Mouse (Mus musculus) bone marrow macrophage, adult 2 months (primary cell): ENCODE results near the gene B430305J03Rik.

ENCODE experiments used
- CTCF ChIP-seq: IDR thresholded peaks from 2 replicates; pipeline ENCODE4 v1.5.1; 2012; ENCODE audit warnings: low read depth, mild to moderate bottlenecking, low read length, moderate library complexity
- POLR2A ChIP-seq: IDR thresholded peaks from 2 replicates; pipeline ENCODE4 v1.6.1; 2012; ENCODE audit warnings: mild to moderate bottlenecking, low read depth, low read length, borderline replicate concordance

- TF ChIP-seq CTCF, result no peak
- TF ChIP-seq POLR2A, result no peak
Observed at GRCm38 (mm10) chr3:61358756-61359293, 6.9 kb downstream of the B430305J03Rik start.
